Mouse (Mus musculus): ENCODE results near the gene Ndufs1.

DNA sequence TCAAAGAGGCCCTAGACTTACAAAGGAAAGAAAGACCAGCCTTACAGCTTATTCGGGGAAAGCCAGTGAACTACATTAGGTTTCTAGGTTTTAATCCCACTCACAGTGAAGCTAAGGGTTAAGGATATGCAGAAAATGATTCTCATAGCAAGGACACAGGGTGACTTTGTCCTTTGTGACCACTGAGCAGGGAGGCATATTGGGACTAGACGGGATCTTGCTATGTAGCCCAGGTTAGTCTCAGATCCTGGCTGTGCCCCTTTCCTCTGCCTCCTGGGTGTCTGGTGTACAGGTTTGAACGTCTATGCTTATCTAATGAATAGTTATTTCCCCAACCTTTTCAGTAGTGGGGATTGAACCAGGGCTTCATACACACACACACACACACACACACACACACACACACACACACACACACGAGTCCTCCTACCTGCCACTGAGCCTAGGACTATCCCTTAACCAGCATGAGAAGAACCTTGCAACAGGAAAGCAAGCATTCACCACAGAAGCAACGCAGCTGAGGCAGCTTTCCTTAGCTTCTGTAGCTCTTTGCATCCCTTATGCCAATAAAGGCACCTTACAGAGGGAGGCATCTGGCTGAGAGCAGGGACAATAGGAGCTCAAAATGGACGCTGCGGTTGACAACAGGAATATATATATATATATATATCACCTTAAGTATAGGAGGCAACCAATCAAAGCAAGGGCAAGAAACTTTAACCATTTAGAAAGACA, 28.2 kb upstream of the Ndufs1 start:
- TF ChIP-seq CTCF (IDR thresholded peaks at IDR 0.05; ENCODE audit: extremely low read depth, insufficient read depth, low read length) (no peak), POLR2A (IDR thresholded peaks at IDR 0.05; ENCODE audit: extremely low read depth, insufficient read depth, low read length) (no peak)
